Mouse (Mus musculus) ES-Bruce4 (cell line): ENCODE measurements around the gene Olfml3.

Experiments used
- CTCF ChIP-seq: IDR thresholded peaks from one replicate; pipeline ENCODE4 v1.8.1; 2011; ENCODE audit warnings: low read depth, low read length
- POLR2A ChIP-seq: IDR thresholded peaks from one replicate; pipeline ENCODE4 v1.8.1; 2011; ENCODE audit warnings: low read length; ENCODE audit not compliant: insufficient read depth

GRCm38 (mm10) chr3:103727813-103728326 is 9.9 kb downstream of the Olfml3 start:
- TF ChIP-seq POLR2A (no peak), CTCF (no peak)
